Mouse (Mus musculus) heart, embryonic 14.5 days (tissue): ENCODE measurements around the gene Pigv. TPM values are rescaled to one million over a fixed set of nuclear protein-coding genes. Genes with fewer than 3 reads are reported as not detected.

Experiments
- ATAC-seq: fragments of 200-750 bp; cut with Nextera tagmentation; 2 replicates; pipeline ENCODE4 v1.8.0; 2017; ENCODE audit warnings: low read depth, moderate TSS enrichment; ENCODE audit not compliant: insufficient number of reproducible peaks, insufficient read depth, low FRiP score
- H3K27ac ChIP-seq, 2 experiments: fragments of 200-500 bp in 1 of 2; fragments of 300-500 bp in 1 of 2; sonication (generic) in 1 of 2; replicated peaks in 1 of 2; 2 replicates each; pipeline ENCODE4 v1.5.1; 2012 to 2014; ENCODE audit warnings: low read depth in 2 of 2, low read length in 2 of 2, control low read depth in 1 of 2, mild to moderate bottlenecking in 1 of 2, mixed read lengths in 1 of 2; ENCODE audit not compliant: control insufficient read depth in 1 of 2, insufficient read depth in 1 of 2
- H3K27me3 ChIP-seq: fragments of 300-500 bp; sonication (generic); 2 replicates; pipeline ENCODE4 v1.6.1; 2014; ENCODE audit warnings: mild to moderate bottlenecking, low read length, control low read depth; ENCODE audit not compliant: control insufficient read depth, insufficient read depth
- H3K36me3 ChIP-seq: fragments of 300-500 bp; sonication (generic); 2 replicates; pipeline ENCODE4 v1.6.1; 2014; ENCODE audit warnings: mild to moderate bottlenecking, control low read depth, low read length, mixed read lengths; ENCODE audit not compliant: control insufficient read depth, insufficient read depth
- H3K4me1 ChIP-seq, 2 experiments: fragments of 200-500 bp in 1 of 2; fragments of 300-500 bp in 1 of 2; sonication (generic) in 1 of 2; 2 replicates each; pipeline ENCODE4 v1.6.1; 2012 to 2014; ENCODE audit warnings: low read length in 2 of 2, control low read depth in 1 of 2, mixed read lengths in 1 of 2; ENCODE audit not compliant: control insufficient read depth in 2 of 2, insufficient read depth in 2 of 2
- H3K4me2 ChIP-seq: fragments of 300-500 bp; sonication (generic); 2 replicates; pipeline ENCODE4 v1.6.1; 2014; ENCODE audit warnings: mild to moderate bottlenecking, low read length
- H3K4me3 ChIP-seq, 2 experiments: fragments of 200-500 bp in 1 of 2; fragments of 300-500 bp in 1 of 2; sonication (generic) in 1 of 2; 2 replicates each; pipeline ENCODE4 v1.5.1; 2012 to 2014; ENCODE audit warnings: low read length in 2 of 2, mild to moderate bottlenecking in 2 of 2, control low read depth in 1 of 2, low read depth in 1 of 2, moderate library complexity in 1 of 2; ENCODE audit not compliant: control insufficient read depth in 1 of 2, insufficient read depth in 1 of 2
- H3K9ac ChIP-seq: fragments of 300-500 bp; sonication (generic); 2 replicates; pipeline ENCODE4 v1.6.1; 2014; ENCODE audit warnings: mild to moderate bottlenecking, low read length
- H3K9me3 ChIP-seq: fragments of 300-500 bp; sonication (generic); 2 replicates; pipeline ENCODE4 v1.6.1; 2016; ENCODE audit warnings: low read length, control low read depth; ENCODE audit not compliant: control insufficient read depth
- WGBS: fragments of 180-500 bp; shearing (Covaris S2); extraction: QIAGEN DNeasy Blood & Tissue Kit; methylation state at CpG from one replicate; pipeline ENCODE4 v1.1.7; 2014; 5-methylcytosine and 5-hydroxymethylcytosine counted together
- polyA plus RNA-seq: library from polyadenylated mRNA; unstranded; fragments of >200 nt; fragmentation: Nextera tagmentation; extraction: Ambion mirVana; gene quantifications from 2 replicates; pipeline ENCODE4 v1.2.1, GENCODE M21; 2014

Gene Pigv
- polyA plus RNA-seq, 1 experiment from 2014 or later = 12.1 TPM

DNA sequence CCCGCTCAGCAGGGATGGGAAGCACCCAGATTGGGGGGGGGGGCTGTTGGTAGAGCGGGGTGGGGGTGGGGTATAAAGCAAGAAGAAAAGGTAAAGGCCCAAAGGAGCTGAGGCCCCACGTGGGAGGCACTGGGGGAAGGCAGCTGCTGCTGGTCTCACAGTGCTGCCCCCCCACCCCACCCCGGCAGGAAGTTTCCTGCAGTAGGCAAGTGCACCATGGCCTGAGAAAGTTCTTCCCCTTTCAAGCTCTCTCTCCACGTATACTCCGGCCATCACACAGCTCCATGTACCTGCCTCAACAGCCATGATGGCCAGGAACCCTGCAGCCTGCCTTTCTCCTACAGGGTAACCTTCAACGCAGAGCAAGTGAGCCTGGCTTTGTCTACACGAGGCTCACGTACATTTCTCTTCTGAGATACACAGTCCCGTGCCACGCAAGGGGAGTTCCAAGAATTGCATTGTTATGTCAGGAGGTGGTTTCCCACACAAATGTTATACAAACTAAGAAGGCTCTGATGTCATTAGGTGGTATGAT is 50.2 kb downstream of the Pigv start:
- Histone ChIP-seq H3K9ac (no peak overlapping the region), H3K4me3 (no peak overlapping the region), H3K9me3 (no peaks in the 10 kb centered on the region), H3K4me1 (peaks cover 9% of the 10 kb centered on the region in 2 experiments; a peak in 3 of 4 replicates), H3K4me2 (no peak overlapping the region), H3K36me3 (peaks cover 22% of the 10 kb centered on the region), H3K27ac (no peak overlapping the region), H3K27me3 (no peaks in the 10 kb centered on the region)
- no peak for ATAC-seq
- 69% methylated on average over 11 of the region's 11 CpGs for WGBS

DNA sequence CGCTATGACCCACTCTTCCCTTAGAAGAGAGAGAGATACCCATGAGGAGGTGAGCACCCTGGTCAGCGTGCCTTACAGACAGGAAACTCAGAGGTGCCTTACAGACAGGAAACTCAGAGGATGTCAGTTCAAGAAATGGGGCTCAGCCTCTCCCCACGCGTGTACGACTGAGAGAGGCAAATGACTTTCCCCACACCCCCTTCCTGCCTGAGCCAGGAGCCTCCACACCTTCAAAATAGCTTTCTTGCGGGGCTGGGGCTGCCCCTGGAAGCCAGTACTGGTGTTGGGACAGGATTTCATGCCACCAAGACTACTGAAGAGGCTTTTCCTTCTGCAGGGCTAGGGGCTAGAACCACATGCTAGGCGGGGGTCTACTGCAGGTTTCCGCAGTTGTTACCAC is 51.8 kb downstream of the Pigv start:
- Histone ChIP-seq H3K36me3 (peaks cover 11% of the 10 kb centered on the region; the same call in 1 of the 2 replicates), H3K9me3 (no peaks in the 10 kb centered on the region), H3K9ac (no peak overlapping the region), H3K4me1 (peaks cover 6 to 9% of the 10 kb centered on the region in 2 experiments; a peak in 3 of 4 replicates), H3K27me3 (no peaks in the 10 kb centered on the region), H3K4me2 (no peak overlapping the region), H3K27ac (no peak overlapping the region), H3K4me3 (no peak overlapping the region)
- 83% methylated on average over 8 of the region's 8 CpGs for WGBS
- ATAC-seq = no peak

DNA sequence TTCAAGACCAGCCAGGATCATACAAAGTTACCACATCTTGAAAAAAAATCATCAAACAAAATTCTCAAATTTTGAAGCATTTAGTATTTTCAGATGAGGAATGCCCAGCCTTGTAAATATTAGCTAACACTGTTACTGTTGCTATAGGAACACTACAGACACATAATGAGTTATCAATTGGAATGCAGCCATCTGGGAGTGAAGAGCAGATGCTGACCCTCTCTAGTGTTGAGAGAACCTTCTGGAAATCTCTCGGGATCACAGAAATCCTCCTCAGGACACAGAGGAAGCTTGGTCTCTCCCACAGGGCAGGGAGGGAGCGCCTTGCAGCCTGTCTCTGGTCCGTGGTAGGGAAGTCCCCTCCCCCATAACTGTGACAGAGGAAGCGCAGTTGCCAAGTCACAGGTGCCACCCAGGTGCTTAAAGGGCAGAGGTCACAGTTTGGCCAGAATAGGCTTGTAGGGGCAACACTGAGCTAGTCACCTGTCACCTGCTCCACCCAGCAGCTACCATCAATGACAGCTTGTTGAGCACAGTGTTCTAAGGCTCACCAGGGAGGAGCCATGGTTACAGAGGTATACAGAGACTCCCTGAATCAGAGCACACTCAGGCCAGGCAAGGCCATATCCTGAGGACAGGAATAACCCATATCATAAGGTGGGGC is 52.8 kb downstream of the Pigv start:
- Histone ChIP-seq H3K36me3 (peaks cover 11% of the 10 kb centered on the region; the same call in 1 of the 2 replicates), H3K27me3 (no peaks in the 10 kb centered on the region), H3K9me3 (no peaks in the 10 kb centered on the region), H3K4me1 (peaks cover 4 to 6% of the 10 kb centered on the region in 2 experiments; a peak in 3 of 4 replicates), H3K4me2 (no peak overlapping the region), H3K27ac (no peak overlapping the region), H3K4me3 (no peak overlapping the region), H3K9ac (no peak overlapping the region)
- no peak for ATAC-seq
- 49% methylated on average over 4 of the region's 4 CpGs for WGBS

DNA sequence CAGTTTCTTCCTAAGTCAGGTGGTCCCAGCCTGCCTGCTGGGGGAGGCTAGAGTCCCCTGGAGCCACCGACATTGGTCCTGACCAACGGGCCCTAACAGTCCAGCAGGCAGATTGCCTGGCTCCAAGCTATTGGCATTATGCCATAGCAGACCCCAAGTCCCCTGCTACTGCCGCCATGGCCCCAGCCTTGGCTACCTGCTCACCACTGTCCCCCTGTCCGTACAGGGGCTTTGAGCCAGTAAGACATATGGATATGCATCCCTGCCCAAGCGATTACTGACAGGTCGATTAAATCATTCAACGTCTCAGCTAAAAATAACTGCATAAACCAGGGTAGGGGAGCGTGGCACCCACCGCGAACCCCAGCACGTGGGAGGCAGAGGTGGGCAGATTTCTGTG is 54.5 kb downstream of the Pigv start:
- no peak overlapping the region for H3K27ac ChIP-seq
- no peaks in the 10 kb centered on the region for H3K9me3 ChIP-seq
- no peak overlapping the region for H3K4me2 ChIP-seq
- ATAC-seq = no peak
- no peak overlapping the region for H3K9ac ChIP-seq
- peaks cover 4 to 6% of the 10 kb centered on the region in 2 experiments; a peak in 3 of 4 replicates for H3K4me1 ChIP-seq
- H3K27me3 ChIP-seq = no peaks in the 10 kb centered on the region
- 81% methylated on average over 11 of the region's 11 CpGs for WGBS
- peaks cover 21% of the 10 kb centered on the region for H3K36me3 ChIP-seq
- H3K4me3 ChIP-seq = no peak overlapping the region

DNA sequence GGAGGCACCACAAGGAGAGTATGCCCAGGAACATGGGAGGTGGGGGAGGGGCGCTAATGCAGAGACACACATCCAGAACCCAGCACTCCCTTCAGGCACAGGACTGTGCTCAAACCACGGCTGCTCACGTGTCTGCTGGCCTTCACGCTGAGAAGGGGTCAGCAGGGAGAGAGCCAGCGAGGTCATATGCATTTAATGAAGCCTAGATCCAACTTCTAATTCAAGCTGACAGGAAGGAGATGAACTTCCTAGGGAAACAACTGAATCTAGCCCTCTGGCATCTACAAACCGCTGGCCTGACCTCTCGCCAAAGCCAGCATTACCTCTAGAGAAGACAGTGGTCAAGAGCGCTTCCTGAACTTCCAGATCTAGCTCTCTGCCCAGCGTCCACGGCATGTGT is 57.0 kb downstream of the Pigv start:
- no peak overlapping the region for H3K4me2 ChIP-seq
- H3K27ac ChIP-seq = no peak overlapping the region
- WGBS = 67% methylated on average over 10 of the region's 10 CpGs
- no peak overlapping the region for H3K4me3 ChIP-seq
- no peak for ATAC-seq
- H3K4me1 ChIP-seq = peaks cover 4 to 6% of the 10 kb centered on the region in 2 experiments; a peak in 3 of 4 replicates
- peaks cover 8% of the 10 kb centered on the region; the same call in 1 of the 2 replicates for H3K9me3 ChIP-seq
- peaks cover 33% of the 10 kb centered on the region for H3K36me3 ChIP-seq
- H3K27me3 ChIP-seq = no peaks in the 10 kb centered on the region
- H3K9ac ChIP-seq = no peak overlapping the region

DNA sequence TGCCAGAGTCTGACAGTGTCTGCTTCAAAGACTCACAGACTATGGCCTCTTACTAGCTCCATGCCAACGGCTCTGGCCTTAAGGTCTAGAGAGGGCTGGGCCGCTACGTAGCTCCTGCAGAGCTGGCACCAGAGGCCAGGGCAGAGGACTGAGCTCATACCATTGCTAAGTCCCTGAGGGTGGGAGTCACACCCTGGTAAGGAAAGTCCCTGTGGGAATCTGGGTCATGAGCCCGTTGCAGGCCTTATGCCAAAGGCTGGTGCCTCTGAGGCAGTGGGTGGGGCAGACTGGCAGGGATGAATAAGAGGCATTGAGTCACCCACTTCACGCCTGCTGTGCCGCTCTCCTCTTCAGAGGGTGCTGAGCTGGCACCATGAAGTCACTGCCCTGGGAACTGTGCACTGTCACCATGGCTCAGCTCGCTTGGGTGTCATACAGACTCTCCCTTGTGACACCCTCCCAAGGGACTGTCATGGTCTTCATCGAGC is 58.1 kb downstream of the Pigv start:
- Histone ChIP-seq H3K4me3 (no peak overlapping the region), H3K9me3 (peaks cover 8% of the 10 kb centered on the region; the same call in 1 of the 2 replicates), H3K36me3 (peaks cover 35% of the 10 kb centered on the region), H3K4me1 (no peaks in the 10 kb centered on the region), H3K9ac (no peak overlapping the region), H3K27ac (no peak overlapping the region), H3K4me2 (no peak overlapping the region), H3K27me3 (no peaks in the 10 kb centered on the region)
- ATAC-seq = no peak; the same call in 1 of the 2 replicates
- 84% methylated on average over 8 of the region's 8 CpGs for WGBS

DNA sequence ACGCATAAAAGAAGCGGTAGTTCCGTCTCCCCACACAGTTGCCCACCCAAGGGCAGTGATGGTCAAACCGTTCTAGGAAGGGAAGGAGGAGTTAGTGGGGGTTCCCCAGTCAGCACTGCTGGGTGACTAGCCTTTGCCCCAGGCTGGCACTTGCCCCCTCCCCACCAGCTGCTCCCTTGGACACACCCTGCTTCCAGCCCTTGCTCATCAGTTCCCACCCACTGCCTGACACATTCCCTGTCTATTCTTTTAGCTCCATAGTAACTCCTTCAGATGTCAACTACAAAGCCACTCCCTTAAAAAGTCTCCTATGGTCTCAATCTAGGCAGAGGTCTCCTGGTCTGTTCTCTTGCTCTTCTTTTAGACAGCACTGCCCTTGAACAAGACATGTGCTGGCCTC is 58.6 kb downstream of the Pigv start:
- Histone ChIP-seq H3K4me2 (no peak overlapping the region), H3K4me1 (no peaks in the 10 kb centered on the region), H3K27ac (no peak overlapping the region), H3K4me3 (no peak overlapping the region), H3K9me3 (peaks cover 8% of the 10 kb centered on the region; the same call in 1 of the 2 replicates), H3K27me3 (no peaks in the 10 kb centered on the region), H3K9ac (no peak overlapping the region), H3K36me3 (peaks cover 35% of the 10 kb centered on the region)
- no peak for ATAC-seq
- 77% methylated on average over 4 of the region's 4 CpGs for WGBS
